Mouse (Mus musculus) frontal cortex, postnatal 14 days (tissue): ENCODE results near the gene Sys1.
A peak's percentile ranks its signal among the peaks of the same experiment; 100 is the strongest.

Source experiments
- DNase-seq, 2 experiments: peaks; one replicate each; pipeline ENCODE4 v3.0.0; 2022; ENCODE audit warnings: low spot score in 2 of 2

Sys1 gene

GRCm38 (mm10) chr2:164497691-164498268 is 41.0 kb downstream of the Sys1 start:
- DNase-seq, result no peak

GRCm38 (mm10) chr2:164499317-164499716 is 42.6 kb downstream of the Sys1 start:
- no peak for DNase-seq

GRCm38 (mm10) chr2:164500511-164500910 is 43.7 kb downstream of the Sys1 start:
- DNase-seq, result no peak

- DNase-seq, result no peak
These were observed 48.2 kb downstream of the Sys1 start for GRCm38 (mm10) chr2:164504919-164505318.

GRCm38 (mm10) chr2:164505619-164506347 is 49.0 kb downstream of the Sys1 start:
- DNase-seq, result no peak

- no peak for DNase-seq
These were observed 51.0 kb downstream of the Sys1 start for GRCm38 (mm10) chr2:164507811-164508210.

GRCm38 (mm10) chr2:164510621-164511190 is 53.9 kb downstream of the Sys1 start:
- no peak for DNase-seq

- DNase-seq, result no peak
These were observed 55.6 kb downstream of the Sys1 start for GRCm38 (mm10) chr2:164512121-164512909.

GRCm38 (mm10) chr2:164513389-164513788 is 56.6 kb downstream of the Sys1 start:
- no peak for DNase-seq

- no peak for DNase-seq
These were observed 58.2 kb downstream of the Sys1 start for GRCm38 (mm10) chr2:164514916-164515315.

GRCm38 (mm10) chr2:164515897-164516296 is 59.1 kb downstream of the Sys1 start:
- DNase-seq, result no peak

GRCm38 (mm10) chr2:164516592-164516991 is 59.8 kb downstream of the Sys1 start:
- DNase-seq, result no peak

- peak in 1 of 2 experiments; percentile 49 for DNase-seq
These were observed 60.9 kb downstream of the Sys1 start for GRCm38 (mm10) chr2:164517485-164518221.

- DNase-seq, result no peak
These were observed 61.8 kb downstream of the Sys1 start for GRCm38 (mm10) chr2:164518266-164519170.

- DNase-seq, result no peak
These were observed 62.4 kb downstream of the Sys1 start for GRCm38 (mm10) chr2:164519171-164519526.

GRCm38 (mm10) chr2:164520782-164521181 is 64.0 kb downstream of the Sys1 start:
- DNase-seq, result no peak

GRCm38 (mm10) chr2:164521841-164522240 is 65.1 kb downstream of the Sys1 start:
- no peak for DNase-seq

GRCm38 (mm10) chr2:164522280-164522679 is 65.5 kb downstream of the Sys1 start:
- no peak for DNase-seq

GRCm38 (mm10) chr2:164523301-164523773 is 66.6 kb downstream of the Sys1 start:
- no peak for DNase-seq

GRCm38 (mm10) chr2:164528557-164528956 is 71.8 kb downstream of the Sys1 start:
- DNase-seq, result no peak
